Mouse (Mus musculus): ENCODE measurements at regions not wholly inside any gene's neighbourhood (a gene's known extent, or its start where the extent isn't known, plus 50 kb on each side); places are given as distances from the start of the nearest gene placed in this dataset.

DNA sequence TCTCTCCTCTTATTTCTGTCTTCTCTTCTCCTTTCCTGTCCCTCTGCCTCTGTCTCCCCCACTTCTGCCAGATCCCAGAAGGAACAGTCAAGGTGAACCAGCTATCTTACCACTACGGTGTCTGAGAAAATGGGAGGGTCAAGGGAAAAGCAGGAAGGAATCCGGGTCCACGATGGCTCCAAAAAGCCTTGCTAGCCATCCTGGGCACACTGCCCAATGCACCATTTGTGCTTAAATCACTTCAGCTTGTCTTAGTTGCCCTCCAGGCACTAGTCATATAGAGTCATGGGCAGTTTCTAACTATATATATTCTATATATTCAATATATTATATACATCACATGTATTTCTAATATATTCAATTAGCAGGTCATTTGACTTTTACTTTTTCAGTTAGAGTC is 333.1 kb downstream of the En1 start:
- TF ChIP-seq GATA1 (IDR thresholded peaks at IDR 0.05; ENCODE audit: borderline replicate concordance, low read length) (no peak), FLI1 (IDR thresholded peaks at IDR 0.05; ENCODE audit: low read length) (no peak)
